Mouse (Mus musculus) small intestine, adult 2 months (tissue): ENCODE results near the gene Serpina6.
"Not testable (repeated sequence)": the region's sequence is repeated elsewhere in the genome, so short reads cannot be mapped to it uniquely, and the experiment has no call there.

Experiments
- CTCF ChIP-seq: fragments of 200-500 bp; IDR thresholded peaks from 2 replicates; pipeline ENCODE4 v1.5.1; 2012; ENCODE audit warnings: low read depth, mild to moderate bottlenecking, control low read depth, inconsistent platforms, low read length, moderate library complexity, mixed read lengths; ENCODE audit not compliant: insufficient replicate concordance, insufficient read length; ENCODE audit errors: extremely low read depth
- POLR2A ChIP-seq: fragments of 200-500 bp; IDR thresholded peaks from 2 replicates; pipeline ENCODE4 v1.6.1; 2012; ENCODE audit warnings: low read depth, mild to moderate bottlenecking, control low read depth, inconsistent platforms, low read length, moderate library complexity

- not testable (repeated sequence) for TF ChIP-seq CTCF, POLR2A
Measured at GRCm38 (mm10) chr12:103662053-103662452, 5.0 kb upstream of the Serpina6 start.
